Comparison of ENCODE assay signal across 8 mouse cellular contexts in the genomic region with DNA sequence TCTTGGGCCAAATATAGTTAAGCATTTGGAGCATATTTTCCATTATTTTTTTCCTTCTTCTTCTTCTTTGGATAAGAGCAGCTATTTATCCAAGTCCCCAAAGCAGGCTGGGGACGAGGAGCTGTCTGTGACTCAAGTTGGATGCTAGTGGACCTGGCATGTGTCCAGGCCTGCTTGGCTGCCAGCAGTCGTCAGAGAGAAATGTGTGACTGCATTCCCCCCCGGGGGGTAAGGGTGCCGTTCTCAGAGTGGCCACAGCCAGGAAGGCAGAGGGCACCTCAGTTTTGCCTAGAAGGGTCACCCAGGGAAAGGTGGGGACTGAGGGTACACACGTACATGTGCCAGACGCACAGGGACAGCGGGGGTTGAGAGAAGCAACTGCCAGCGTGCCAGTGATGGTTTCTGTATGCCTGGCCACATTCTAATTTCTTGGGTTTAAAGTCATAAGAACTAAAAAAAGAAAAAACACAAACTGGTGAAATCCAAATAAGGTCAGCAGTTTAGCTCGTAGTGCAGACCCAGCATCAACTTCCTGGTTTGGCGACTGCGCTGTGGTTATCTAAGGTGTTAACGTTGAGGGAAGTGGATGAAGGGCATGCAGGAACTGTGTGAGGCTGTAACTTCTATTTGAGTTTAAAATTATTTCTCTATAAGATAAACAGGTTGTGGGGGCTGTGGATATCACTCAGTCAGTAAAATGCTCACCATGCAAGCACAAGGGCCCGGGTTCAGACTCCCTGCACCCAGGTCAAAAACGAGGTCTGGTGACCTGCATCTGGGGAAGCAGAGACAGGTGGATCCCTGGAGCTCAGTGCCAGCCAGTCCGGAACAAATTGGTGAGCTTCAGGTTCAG. TPM values are rescaled to one million over a fixed set of nuclear protein-coding genes. Genes with fewer than 3 reads are reported as not detected.
DNase-seq lines count a peak whose midpoint lies in the region; ATAC-seq and TF ChIP-seq lines count a peak whose summit lies in the region.

No protein-coding gene starts in this region.

- ATAC-seq in forebrain, postnatal 0 days: peak; percentile 34
- no peak for ATAC-seq in midbrain, embryonic 13.5 days

- H3K4me2 ChIP-seq in forebrain, postnatal 0 days (ENCODE audit: low read depth): peak overlapping the region; percentile 15; the same call in 1 of the 2 replicates
- H3K4me2 ChIP-seq in midbrain, embryonic 13.5 days (replicated peaks): no peak overlapping the region

- no peaks in the 10 kb centered on the region for H3K27me3 ChIP-seq in forebrain, postnatal 0 days (ENCODE audit: insufficient read depth, low read length)
- H3K27me3 ChIP-seq in forebrain, embryonic 10.5 days (ENCODE audit: poor library complexity, severe bottlenecking): peaks cover 4% of the 10 kb centered on the region; the same call in 1 of the 2 replicates
- no peaks in the 10 kb centered on the region for H3K27me3 ChIP-seq in testis, adult 2 months (ENCODE audit: control insufficient read depth, insufficient read depth, low read length)
- no peaks in the 10 kb centered on the region for H3K27me3 ChIP-seq in midbrain, embryonic 13.5 days

- no peak for TF ChIP-seq POLR2A in testis, adult 2 months (IDR thresholded peaks at IDR 0.05; ENCODE audit: control insufficient read depth, low read depth, low read length)

- H3K4me1 ChIP-seq in forebrain, postnatal 0 days (ENCODE audit: insufficient read depth): no peaks in the 10 kb centered on the region
- H3K4me1 ChIP-seq in forebrain, embryonic 10.5 days: no peaks in the 10 kb centered on the region
- peaks cover 4% of the 10 kb centered on the region for H3K4me1 ChIP-seq in testis, adult 2 months (ENCODE audit: control insufficient read depth, insufficient read depth, low read length)
- H3K4me1 ChIP-seq in midbrain, embryonic 13.5 days (replicated peaks): no peaks in the 10 kb centered on the region

- TF ChIP-seq CTCF in forebrain, postnatal 0 days (IDR thresholded peaks at IDR 0.05; ENCODE audit: low read depth): no peak
- no peak for TF ChIP-seq CTCF in testis, adult 2 months (IDR thresholded peaks at IDR 0.05; ENCODE audit: control insufficient read depth, insufficient read depth, insufficient replicate concordance, low read depth, low read length)

- no peak overlapping the region for H3K27ac ChIP-seq in forebrain, postnatal 0 days (ENCODE audit: low read depth, low read length)
- H3K27ac ChIP-seq in forebrain, embryonic 10.5 days: no peak overlapping the region
- H3K27ac ChIP-seq in testis, adult 2 months (ENCODE audit: control insufficient read depth, insufficient read depth, low read depth, low read length): peak overlapping the region; percentile 52; the same call in 1 of the 2 replicates
- H3K27ac ChIP-seq in midbrain, embryonic 13.5 days: no peak overlapping the region

- WGBS in forebrain, postnatal 0 days: 59% methylated on average over 15 of the region's 15 CpGs
- 84% methylated on average over 15 of the region's 15 CpGs for WGBS in forebrain, embryonic 10.5 days
- 85% methylated on average over 15 of the region's 15 CpGs for WGBS in midbrain, embryonic 13.5 days

- peak; percentile 77 for DNase-seq in forebrain, postnatal 0 days
- DNase-seq in forebrain, embryonic 10.5 days (ENCODE audit: extremely low spot score, low spot score): no peak
- DNase-seq in adrenal gland, postnatal 25 days: peak; percentile 92
- peak; percentile 89 for DNase-seq in gastrocnemius, adult 18-20 months (ENCODE audit: low spot score)
- peak; percentile 86 for DNase-seq in kidney, adult 9 months
- DNase-seq in lung, adult 18-20 months: peak; percentile 85 to 90

- no peaks in the 10 kb centered on the region for H3K36me3 ChIP-seq in forebrain, postnatal 0 days (ENCODE audit: insufficient read depth)
- H3K36me3 ChIP-seq in forebrain, embryonic 10.5 days (replicated peaks): no peaks in the 10 kb centered on the region
- H3K36me3 ChIP-seq in testis, adult 2 months (ENCODE audit: control insufficient read depth, insufficient read depth, low read length): no peaks in the 10 kb centered on the region
- H3K36me3 ChIP-seq in midbrain, embryonic 13.5 days: no peaks in the 10 kb centered on the region

- H3K4me3 ChIP-seq in forebrain, postnatal 0 days (ENCODE audit: low read depth, low read length): no peak overlapping the region
- no peak overlapping the region for H3K4me3 ChIP-seq in forebrain, embryonic 10.5 days
- no peak overlapping the region for H3K4me3 ChIP-seq in testis, adult 2 months (ENCODE audit: control insufficient read depth, low read depth, low read length)
- no peak overlapping the region for H3K4me3 ChIP-seq in midbrain, embryonic 13.5 days (replicated peaks)

- no peaks in the 10 kb centered on the region for H3K9me3 ChIP-seq in forebrain, postnatal 0 days (ENCODE audit: low read length)
- no peaks in the 10 kb centered on the region for H3K9me3 ChIP-seq in forebrain, embryonic 10.5 days
- H3K9me3 ChIP-seq in midbrain, embryonic 13.5 days: no peaks in the 10 kb centered on the region

- H3K9ac ChIP-seq in forebrain, postnatal 0 days: no peak overlapping the region
- no peak overlapping the region for H3K9ac ChIP-seq in midbrain, embryonic 13.5 days (replicated peaks)

RNA-seq across cellular contexts. Expression of a gene that starts 6.3 kb away (rescaled TPM):
- total RNA-seq in forebrain, postnatal 0 days (2014; rRNA removed): 7.5 and 8.2 TPM in 2 replicates
- 4.2 and 4.6 TPM in 2 replicates for polyA plus RNA-seq in forebrain, postnatal 0 days (2015; fragmentation: Nextera tagmentation; extraction: Ambion mirVana)
- polyA plus RNA-seq in forebrain, embryonic 10.5 days (2016; fragmentation: Nextera tagmentation; extraction: Ambion mirVana): 6.3 and 7.2 TPM in 2 replicates
- 9.6 and 15.9 TPM in 2 replicates for total RNA-seq in adrenal gland, postnatal 25 days (2021)
- total RNA-seq in gastrocnemius, adult 18-20 months (2021): 1 to 10 TPM; 2.5 to 3.7 TPM
- polyA plus RNA-seq in testis, adult 2 months (2012; rRNA removed): 5.5 and 6.6 TPM in 2 replicates
- polyA plus RNA-seq in midbrain, embryonic 13.5 days (2015; fragmentation: Nextera tagmentation; extraction: Ambion mirVana): 6.2 TPM in 2 replicates

RNA-seq across cellular contexts. Expression of a gene that starts 13.1 kb away (rescaled TPM):
- 1.6 and 1.7 TPM in 2 replicates for total RNA-seq in forebrain, postnatal 0 days (2014; rRNA removed)
- polyA plus RNA-seq in forebrain, postnatal 0 days (2015; fragmentation: Nextera tagmentation; extraction: Ambion mirVana): 0.68 and 0.83 TPM in 2 replicates
- polyA plus RNA-seq in forebrain, embryonic 10.5 days (2016; fragmentation: Nextera tagmentation; extraction: Ambion mirVana): 0.66 and 0.85 TPM in 2 replicates
- 0.43 TPM in 1 of 2 replicates, not detected in the other for total RNA-seq in adrenal gland, postnatal 25 days (2021)
- 10 to 100 TPM; 10.7 to 11.6 TPM for total RNA-seq in gastrocnemius, adult 18-20 months (2021)
- polyA plus RNA-seq in testis, adult 2 months (2012; rRNA removed): 0.18 and 0.23 TPM in 2 replicates
- 0.39 and 0.44 TPM in 2 replicates for polyA plus RNA-seq in midbrain, embryonic 13.5 days (2015; fragmentation: Nextera tagmentation; extraction: Ambion mirVana)

RNA-seq across cellular contexts. Expression of a gene that starts 18.2 kb away (rescaled TPM):
- total RNA-seq in forebrain, postnatal 0 days (2014; rRNA removed): not detected in 2 replicates
- polyA plus RNA-seq in forebrain, postnatal 0 days (2015; fragmentation: Nextera tagmentation; extraction: Ambion mirVana): not detected in 2 replicates
- not detected in 2 replicates for polyA plus RNA-seq in forebrain, embryonic 10.5 days (2016; fragmentation: Nextera tagmentation; extraction: Ambion mirVana)
- total RNA-seq in adrenal gland, postnatal 25 days (2021): not detected in 2 replicates
- total RNA-seq in gastrocnemius, adult 18-20 months (2021): not detected
- polyA plus RNA-seq in testis, adult 2 months (2012; rRNA removed): not detected in 2 replicates
- polyA plus RNA-seq in midbrain, embryonic 13.5 days (2015; fragmentation: Nextera tagmentation; extraction: Ambion mirVana): not detected in 2 replicates

RNA-seq across cellular contexts. Expression of a gene that starts 31.0 kb away (rescaled TPM):
- total RNA-seq in forebrain, postnatal 0 days (2014; rRNA removed): 18.1 and 19.3 TPM in 2 replicates
- 13.7 and 19.0 TPM in 2 replicates for polyA plus RNA-seq in forebrain, postnatal 0 days (2015; fragmentation: Nextera tagmentation; extraction: Ambion mirVana)
- polyA plus RNA-seq in forebrain, embryonic 10.5 days (2016; fragmentation: Nextera tagmentation; extraction: Ambion mirVana): 20.5 and 21.5 TPM in 2 replicates
- 16.9 and 20.1 TPM in 2 replicates for total RNA-seq in adrenal gland, postnatal 25 days (2021)
- total RNA-seq in gastrocnemius, adult 18-20 months (2021): 1 to 10 TPM; 4.7 to 6.5 TPM
- 6.1 and 7.4 TPM in 2 replicates for polyA plus RNA-seq in testis, adult 2 months (2012; rRNA removed)
- 23.4 and 24.6 TPM in 2 replicates for polyA plus RNA-seq in midbrain, embryonic 13.5 days (2015; fragmentation: Nextera tagmentation; extraction: Ambion mirVana)

RNA-seq across cellular contexts. Expression of a gene that starts 43.7 kb away (rescaled TPM):
- 3.5 and 7.4 TPM in 2 replicates for total RNA-seq in forebrain, postnatal 0 days (2014; rRNA removed)
- polyA plus RNA-seq in forebrain, postnatal 0 days (2015; fragmentation: Nextera tagmentation; extraction: Ambion mirVana): 0.29 and 0.59 TPM in 2 replicates
- 0.42 and 0.65 TPM in 2 replicates for polyA plus RNA-seq in forebrain, embryonic 10.5 days (2016; fragmentation: Nextera tagmentation; extraction: Ambion mirVana)
- 0.90 TPM in 1 of 2 replicates, not detected in the other for total RNA-seq in adrenal gland, postnatal 25 days (2021)
- total RNA-seq in gastrocnemius, adult 18-20 months (2021): under 1 TPM; 0.64 to 0.71 TPM
- 0.77 and 1.3 TPM in 2 replicates for polyA plus RNA-seq in testis, adult 2 months (2012; rRNA removed)
- polyA plus RNA-seq in midbrain, embryonic 13.5 days (2015; fragmentation: Nextera tagmentation; extraction: Ambion mirVana): 1.2 and 2.2 TPM in 2 replicates
